Mouse (Mus musculus): ENCODE data around the gene Serpina1e. TPM values are rescaled to one million over a fixed set of nuclear protein-coding genes. Genes with fewer than 3 reads are reported as not detected.
A peak's percentile ranks its signal among the peaks of the same experiment; 100 is the strongest.

The Serpina1e gene
- not detected in 2 replicates for polyA plus RNA-seq (2016; fragmentation: Nextera tagmentation; extraction: Ambion mirVana)

DNA sequence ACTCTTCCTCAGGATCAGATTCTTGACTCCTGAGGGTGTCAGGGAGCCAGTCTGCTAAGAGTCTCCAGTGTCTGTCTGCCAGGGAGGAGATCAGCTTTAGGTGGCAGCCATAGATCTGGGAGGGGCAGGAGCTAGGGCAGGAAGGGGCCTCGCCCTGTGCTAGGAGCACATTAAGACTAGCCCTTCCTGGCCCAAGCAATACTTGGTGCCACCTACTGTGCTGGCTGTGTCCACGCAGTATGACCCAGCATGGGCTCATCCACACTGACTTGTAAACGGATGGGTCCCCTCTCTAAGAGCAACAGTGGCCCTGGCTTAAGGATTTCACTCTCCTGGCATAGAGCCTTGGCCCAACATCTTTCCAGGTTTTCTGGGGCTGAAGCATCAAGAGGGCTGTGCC is at the start of gene Serpina1e:
Gene Serpina1e (minus strand): TSS at position 178 of the 400 bp plus-strand sequence.
- H3K9me3 ChIP-seq, result no peaks in the 10 kb centered on the region
- H3K4me3 ChIP-seq (replicated peaks), result no peak within 1 kb of the TSS
- no peaks in the 10 kb centered on the region for H3K36me3 ChIP-seq
- no peaks in the 10 kb centered on the region for H3K4me1 ChIP-seq (replicated peaks)
- H3K27ac ChIP-seq, result no peak within 1 kb of the TSS
- 92% methylated on average over 3 of the region's 3 CpGs for WGBS
- ATAC-seq (ENCODE audit: insufficient number of reproducible peaks, insufficient read depth, low FRiP score, low TSS enrichment, low read depth), result peak; percentile 47; the same call in 1 of the 2 replicates
- H3K27me3 ChIP-seq, result no peaks in the 10 kb centered on the region
- no peak within 1 kb of the TSS for H3K4me2 ChIP-seq
- H3K9ac ChIP-seq (replicated peaks), result no peak within 1 kb of the TSS

DNA sequence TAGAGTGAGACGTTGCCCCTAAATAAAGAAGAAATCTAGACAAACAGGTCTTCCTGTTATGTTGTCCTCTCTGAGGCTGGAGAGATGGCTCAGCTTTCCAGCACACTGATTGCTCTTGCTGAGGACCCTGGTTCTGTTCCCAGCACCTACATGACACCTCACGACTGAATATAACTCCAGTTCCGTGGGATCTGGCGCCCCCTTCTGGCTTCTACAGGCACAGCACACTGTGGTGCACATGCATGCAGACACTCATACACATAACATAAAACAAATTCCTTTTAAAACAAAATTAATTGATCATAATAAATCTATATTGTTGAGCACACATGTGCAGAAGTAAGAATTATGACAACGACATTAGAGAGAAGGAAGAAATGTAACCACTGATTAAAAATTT is 45.9 kb upstream of the Serpina1e start:
- Histone ChIP-seq H3K4me1 (replicated peaks) (no peaks in the 10 kb centered on the region), H3K27me3 (no peaks in the 10 kb centered on the region), H3K36me3 (no peaks in the 10 kb centered on the region), H3K27ac (no peak overlapping the region), H3K9me3 (peaks cover 6% of the 10 kb centered on the region; the same call in 1 of the 2 replicates), H3K4me3 (replicated peaks) (no peak overlapping the region), H3K4me2 (no peak overlapping the region), H3K9ac (replicated peaks) (no peak overlapping the region)
- ATAC-seq (ENCODE audit: insufficient number of reproducible peaks, insufficient read depth, low FRiP score, low TSS enrichment, low read depth), result no peak
- 80% methylated on average over 5 of the region's 5 CpGs for WGBS

DNA sequence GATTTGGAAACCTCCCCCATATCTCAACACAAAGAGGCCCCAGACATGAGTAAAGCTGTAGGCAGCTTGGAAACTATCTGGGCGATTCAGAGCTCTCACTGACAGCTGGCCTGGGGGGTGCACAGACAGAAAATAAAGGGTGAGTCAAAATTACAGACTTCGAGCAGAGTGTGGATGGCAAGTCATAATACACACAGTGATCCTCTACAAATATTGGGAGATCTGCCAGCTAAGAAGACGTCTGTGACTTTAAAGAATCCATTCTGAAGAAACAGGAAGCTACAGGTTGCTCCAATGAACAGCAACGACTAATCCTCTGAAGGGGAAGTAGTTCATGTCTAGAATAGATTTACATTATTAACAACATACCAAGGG is 44.5 kb upstream of the Serpina1e start:
- no peak overlapping the region for H3K27ac ChIP-seq
- no peaks in the 10 kb centered on the region for H3K27me3 ChIP-seq
- no peak for ATAC-seq (ENCODE audit: insufficient number of reproducible peaks, insufficient read depth, low FRiP score, low TSS enrichment, low read depth)
- no peak overlapping the region for H3K4me2 ChIP-seq
- no peaks in the 10 kb centered on the region for H3K4me1 ChIP-seq (replicated peaks)
- H3K9me3 ChIP-seq, result peaks cover 6% of the 10 kb centered on the region; the same call in 1 of the 2 replicates
- no peak overlapping the region for H3K4me3 ChIP-seq (replicated peaks)
- WGBS, result 74% methylated on average over 4 of the region's 4 CpGs
- H3K9ac ChIP-seq (replicated peaks), result no peak overlapping the region
- H3K36me3 ChIP-seq, result no peaks in the 10 kb centered on the region

- WGBS, result 78% methylated on average over 10 of the region's 10 CpGs
- H3K4me3 ChIP-seq (replicated peaks), result no peak overlapping the region
- no peaks in the 10 kb centered on the region for H3K36me3 ChIP-seq
- no peak overlapping the region for H3K27ac ChIP-seq
- H3K9ac ChIP-seq (replicated peaks), result no peak overlapping the region
- ATAC-seq (ENCODE audit: insufficient number of reproducible peaks, insufficient read depth, low FRiP score, low TSS enrichment, low read depth), result no peak
- H3K9me3 ChIP-seq, result peaks cover 6% of the 10 kb centered on the region; the same call in 1 of the 2 replicates
- no peaks in the 10 kb centered on the region for H3K4me1 ChIP-seq (replicated peaks)
- H3K27me3 ChIP-seq, result no peaks in the 10 kb centered on the region
- no peak overlapping the region for H3K4me2 ChIP-seq
Observed at GRCm38 (mm10) chr12:104002569-104003237, 43.9 kb upstream of the Serpina1e start.

GRCm38 (mm10) chr12:104000594-104000993 is 41.8 kb upstream of the Serpina1e start:
- Histone ChIP-seq H3K4me2 (no peak overlapping the region), H3K4me3 (replicated peaks) (no peak overlapping the region), H3K4me1 (replicated peaks) (no peaks in the 10 kb centered on the region; the same call in 1 of the 2 replicates), H3K9ac (replicated peaks) (no peak overlapping the region), H3K36me3 (no peaks in the 10 kb centered on the region), H3K27me3 (no peaks in the 10 kb centered on the region), H3K27ac (no peak overlapping the region), H3K9me3 (peaks cover 6% of the 10 kb centered on the region; the same call in 1 of the 2 replicates)
- no peak for ATAC-seq (ENCODE audit: insufficient number of reproducible peaks, insufficient read depth, low FRiP score, low TSS enrichment, low read depth)
- 87% methylated on average over 3 of the region's 3 CpGs for WGBS

DNA sequence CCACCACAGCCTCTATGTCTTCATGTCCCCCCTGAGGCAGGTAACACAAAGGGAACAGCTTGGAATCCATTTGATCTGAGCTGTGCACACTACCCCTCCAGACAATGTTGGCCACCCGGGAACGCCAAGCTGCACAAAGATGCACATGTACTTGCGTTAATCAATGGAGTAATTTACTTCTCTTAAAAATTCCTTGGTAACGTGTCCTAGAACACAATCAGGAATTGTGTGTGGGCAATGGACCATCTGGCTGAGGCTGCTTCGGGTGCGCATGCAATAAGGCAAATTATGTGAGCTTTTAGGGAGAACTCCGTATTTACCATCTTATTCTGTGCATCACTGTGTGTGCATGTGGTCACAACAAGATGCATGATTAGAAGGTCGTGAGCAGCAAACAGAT is 40.8 kb upstream of the Serpina1e start:
- H3K36me3 ChIP-seq, result no peaks in the 10 kb centered on the region
- H3K4me3 ChIP-seq (replicated peaks), result no peak overlapping the region
- H3K4me1 ChIP-seq (replicated peaks), result no peaks in the 10 kb centered on the region; the same call in 1 of the 2 replicates
- no peak overlapping the region for H3K4me2 ChIP-seq
- H3K9ac ChIP-seq (replicated peaks), result no peak overlapping the region
- WGBS, result 91% methylated on average over 8 of the region's 8 CpGs
- H3K9me3 ChIP-seq, result peaks cover 5% of the 10 kb centered on the region; the same call in 1 of the 2 replicates
- H3K27ac ChIP-seq, result no peak overlapping the region
- no peak for ATAC-seq (ENCODE audit: insufficient number of reproducible peaks, insufficient read depth, low FRiP score, low TSS enrichment, low read depth)
- H3K27me3 ChIP-seq, result no peaks in the 10 kb centered on the region

DNA sequence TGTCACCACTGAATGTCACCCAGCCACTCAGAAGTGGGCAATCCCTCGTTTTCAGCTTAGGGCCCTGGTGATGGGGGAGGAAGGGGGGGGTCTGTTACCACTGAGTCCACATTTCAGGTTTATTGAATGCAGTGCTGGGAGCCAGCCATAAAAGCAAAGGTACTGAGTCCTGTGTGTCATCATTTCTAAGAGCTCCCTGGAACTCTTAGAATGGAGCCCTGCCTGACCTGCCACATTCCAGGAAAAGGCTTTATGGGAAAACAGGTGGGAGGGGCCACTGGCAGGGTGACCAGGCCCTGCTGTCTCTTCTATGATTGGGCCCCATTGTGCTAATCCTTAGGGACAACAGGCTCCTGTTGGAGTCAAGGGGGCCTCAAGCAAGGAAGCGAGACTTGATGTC is 37.7 kb upstream of the Serpina1e start:
- H3K4me3 ChIP-seq (replicated peaks), result no peak overlapping the region
- WGBS, result 65% methylated on average over 2 of the region's 2 CpGs
- no peaks in the 10 kb centered on the region for H3K27me3 ChIP-seq
- H3K4me2 ChIP-seq, result no peak overlapping the region
- no peak for ATAC-seq (ENCODE audit: insufficient number of reproducible peaks, insufficient read depth, low FRiP score, low TSS enrichment, low read depth)
- H3K4me1 ChIP-seq (replicated peaks), result no peaks in the 10 kb centered on the region; the same call in 1 of the 2 replicates
- H3K9ac ChIP-seq (replicated peaks), result no peak overlapping the region
- H3K9me3 ChIP-seq, result no peaks in the 10 kb centered on the region
- H3K27ac ChIP-seq, result no peak overlapping the region
- no peaks in the 10 kb centered on the region for H3K36me3 ChIP-seq

- Histone ChIP-seq H3K27me3 (no peaks in the 10 kb centered on the region), H3K4me2 (no peak overlapping the region), H3K4me1 (replicated peaks) (no peaks in the 10 kb centered on the region; the same call in 1 of the 2 replicates), H3K9ac (replicated peaks) (no peak overlapping the region), H3K4me3 (replicated peaks) (no peak overlapping the region), H3K36me3 (no peaks in the 10 kb centered on the region), H3K9me3 (no peaks in the 10 kb centered on the region), H3K27ac (no peak overlapping the region)
- 45% methylated on average over 5 of the region's 5 CpGs for WGBS
- no peak for ATAC-seq (ENCODE audit: insufficient number of reproducible peaks, insufficient read depth, low FRiP score, low TSS enrichment, low read depth)
Observed at GRCm38 (mm10) chr12:103995292-103996072, 36.7 kb upstream of the Serpina1e start.

GRCm38 (mm10) chr12:103992945-103993344 is 34.2 kb upstream of the Serpina1e start:
- ATAC-seq (ENCODE audit: insufficient number of reproducible peaks, insufficient read depth, low FRiP score, low TSS enrichment, low read depth), result no peak
- 0 out of 2 replicates have a peak, but pooled peaks cover 5% of the 10 kb centered on the region for H3K27me3 ChIP-seq
- H3K9me3 ChIP-seq, result no peaks in the 10 kb centered on the region

GRCm38 (mm10) chr12:103989857-103990256 is 31.1 kb upstream of the Serpina1e start, which contains the start of gene Serpina11:
TSS of gene Serpina11 (minus strand) at chr12:103989957.
- Histone ChIP-seq H3K4me2 (no peak within 1 kb of the TSS), H3K4me1 (replicated peaks) (no peaks in the 10 kb centered on the region), H3K27me3 (peaks cover 5% of the 10 kb centered on the region; the same call in 1 of the 2 replicates), H3K9me3 (no peaks in the 10 kb centered on the region), H3K9ac (replicated peaks) (no peak within 1 kb of the TSS), H3K36me3 (no peaks in the 10 kb centered on the region), H3K4me3 (replicated peaks) (no peak within 1 kb of the TSS), H3K27ac (no peak within 1 kb of the TSS)
- no peak for ATAC-seq (ENCODE audit: insufficient number of reproducible peaks, insufficient read depth, low FRiP score, low TSS enrichment, low read depth)
- WGBS, result 87% methylated on average over 6 of the region's 6 CpGs

More at GRCm38 (mm10) chr12:103992945-103993344, 34.2 kb upstream of the Serpina1e start:
- H3K4me3 ChIP-seq (replicated peaks), result no peak overlapping the region
- no peak overlapping the region for H3K27ac ChIP-seq
- WGBS, result 69% methylated on average over 7 of the region's 7 CpGs
- H3K4me2 ChIP-seq, result no peak overlapping the region
- no peak overlapping the region for H3K9ac ChIP-seq (replicated peaks)
- H3K36me3 ChIP-seq, result no peaks in the 10 kb centered on the region
- no peaks in the 10 kb centered on the region; the same call in 1 of the 2 replicates for H3K4me1 ChIP-seq (replicated peaks)

DNA sequence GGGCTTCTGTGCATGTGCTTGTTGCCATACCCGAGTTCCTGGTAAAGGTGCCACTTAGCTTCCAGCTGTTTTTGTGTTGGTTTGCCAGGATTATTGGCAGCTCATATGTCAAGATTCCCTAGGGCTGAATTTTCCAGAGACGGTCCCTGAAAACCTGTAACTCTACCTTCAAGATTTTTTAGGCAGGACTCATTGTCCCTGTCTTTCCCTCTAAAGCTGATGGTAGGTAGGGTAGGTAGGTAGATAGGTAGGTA is 30.7 kb upstream of the Serpina1e start:
- H3K4me1 ChIP-seq (replicated peaks), result no peaks in the 10 kb centered on the region
- H3K27me3 ChIP-seq, result peaks cover 5% of the 10 kb centered on the region; the same call in 1 of the 2 replicates
- H3K9ac ChIP-seq (replicated peaks), result no peak overlapping the region
- no peaks in the 10 kb centered on the region for H3K36me3 ChIP-seq
- WGBS, result 51% methylated on average over 2 of the region's 2 CpGs
- ATAC-seq (ENCODE audit: insufficient number of reproducible peaks, insufficient read depth, low FRiP score, low TSS enrichment, low read depth), result no peak
- H3K27ac ChIP-seq, result no peak overlapping the region
- no peak overlapping the region for H3K4me2 ChIP-seq
- no peaks in the 10 kb centered on the region for H3K9me3 ChIP-seq
- no peak overlapping the region for H3K4me3 ChIP-seq (replicated peaks)

Measured in limb, embryonic 12.5 days (tissue).